Mouse (Mus musculus): ENCODE measurements around the gene Ap2m1. TPM values are rescaled to one million over a fixed set of nuclear protein-coding genes. Genes with fewer than 3 reads are reported as not detected.

Gene Ap2m1
- polyA plus RNA-seq (2014; fragmentation: Illumina TruSeq; extraction: RNeasy Lipid Tissue Mini Kit (QIAGEN cat#74804); ENCODE audit: insufficient read depth, low read depth, low replicate concordance) = 172 TPM

GRCm38 (mm10) chr16:20535296-20536080 is at the start of gene Ap2m1:
Gene Ap2m1 (plus strand): TSS chr16:20535478.

GRCm38 (mm10) chr16:20498677-20499475 is 36.4 kb upstream of the Ap2m1 start, which contains the start of gene Eif2b5:
Gene Eif2b5 (plus strand): TSS chr16:20498817.

GRCm38 (mm10) chr16:20516726-20517201 is 18.5 kb upstream of the Ap2m1 start, which contains the start of gene Dvl3:
Gene Dvl3 (plus strand): TSS chr16:20516982.

GRCm38 (mm10) chr16:20548096-20548948 is 13.0 kb downstream of the Ap2m1 start, which contains the start of gene Abcf3:
Gene Abcf3 (plus strand): TSS chr16:20548577.

GRCm38 (mm10) chr16:20589366-20589938 is 54.2 kb downstream of the Ap2m1 start, which contains the start of gene Vwa5b2:
Gene Vwa5b2 (plus strand): TSS chr16:20589471.

Other genes with a start within 250 kb of the Ap2m1 start
- 40.0 TPM for gene Parl, start 233.1 kb upstream of the Ap2m1 start, polyA plus RNA-seq (2014; fragmentation: Illumina TruSeq; extraction: RNeasy Lipid Tissue Mini Kit (QIAGEN cat#74804); ENCODE audit: insufficient read depth, low read depth, low replicate concordance)
- 1.6 TPM for gene Cyp2ab1, start 210.1 kb upstream of the Ap2m1 start, polyA plus RNA-seq (2014; fragmentation: Illumina TruSeq; extraction: RNeasy Lipid Tissue Mini Kit (QIAGEN cat#74804); ENCODE audit: insufficient read depth, low read depth, low replicate concordance)
- gene Abcc5, start 109.1 kb upstream of the Ap2m1 start, polyA plus RNA-seq (2014; fragmentation: Illumina TruSeq; extraction: RNeasy Lipid Tissue Mini Kit (QIAGEN cat#74804); ENCODE audit: insufficient read depth, low read depth, low replicate concordance) = 26.6 TPM
- gene Eif2b5, start 36.7 kb upstream of the Ap2m1 start, polyA plus RNA-seq (2014; fragmentation: Illumina TruSeq; extraction: RNeasy Lipid Tissue Mini Kit (QIAGEN cat#74804); ENCODE audit: insufficient read depth, low read depth, low replicate concordance) = 43.4 TPM
- gene Dvl3, start 18.5 kb upstream of the Ap2m1 start, polyA plus RNA-seq (2014; fragmentation: Illumina TruSeq; extraction: RNeasy Lipid Tissue Mini Kit (QIAGEN cat#74804); ENCODE audit: insufficient read depth, low read depth, low replicate concordance) = 7.2 TPM
- gene Abcf3, start 13.1 kb downstream of the Ap2m1 start, polyA plus RNA-seq (2014; fragmentation: Illumina TruSeq; extraction: RNeasy Lipid Tissue Mini Kit (QIAGEN cat#74804); ENCODE audit: insufficient read depth, low read depth, low replicate concordance) = 29.9 TPM
- not detected for gene Vwa5b2, start 54.0 kb downstream of the Ap2m1 start, polyA plus RNA-seq (2014; fragmentation: Illumina TruSeq; extraction: RNeasy Lipid Tissue Mini Kit (QIAGEN cat#74804); ENCODE audit: insufficient read depth, low read depth, low replicate concordance)
- 7.8 TPM for gene Eef1akmt4, start 76.1 kb downstream of the Ap2m1 start, polyA plus RNA-seq (2014; fragmentation: Illumina TruSeq; extraction: RNeasy Lipid Tissue Mini Kit (QIAGEN cat#74804); ENCODE audit: insufficient read depth, low read depth, low replicate concordance)
- not detected for gene Gm49333, start 76.1 kb downstream of the Ap2m1 start, polyA plus RNA-seq (2014; fragmentation: Illumina TruSeq; extraction: RNeasy Lipid Tissue Mini Kit (QIAGEN cat#74804); ENCODE audit: insufficient read depth, low read depth, low replicate concordance)
- gene Alg3, start 76.3 kb downstream of the Ap2m1 start, polyA plus RNA-seq (2014; fragmentation: Illumina TruSeq; extraction: RNeasy Lipid Tissue Mini Kit (QIAGEN cat#74804); ENCODE audit: insufficient read depth, low read depth, low replicate concordance) = 9.9 TPM
- gene Camk2n2, start 85.8 kb downstream of the Ap2m1 start, polyA plus RNA-seq (2014; fragmentation: Illumina TruSeq; extraction: RNeasy Lipid Tissue Mini Kit (QIAGEN cat#74804); ENCODE audit: insufficient read depth, low read depth, low replicate concordance) = 2.6 TPM
- 0.23 TPM for gene Ece2, start 94.3 kb downstream of the Ap2m1 start, polyA plus RNA-seq (2014; fragmentation: Illumina TruSeq; extraction: RNeasy Lipid Tissue Mini Kit (QIAGEN cat#74804); ENCODE audit: insufficient read depth, low read depth, low replicate concordance)
- 87.1 TPM for gene Psmd2, start 116.2 kb downstream of the Ap2m1 start, polyA plus RNA-seq (2014; fragmentation: Illumina TruSeq; extraction: RNeasy Lipid Tissue Mini Kit (QIAGEN cat#74804); ENCODE audit: insufficient read depth, low read depth, low replicate concordance)
- gene Eif4g1, start 132.8 kb downstream of the Ap2m1 start, polyA plus RNA-seq (2014; fragmentation: Illumina TruSeq; extraction: RNeasy Lipid Tissue Mini Kit (QIAGEN cat#74804); ENCODE audit: insufficient read depth, low read depth, low replicate concordance) = 71.2 TPM
- 12.6 TPM for gene Fam131a, start 157.8 kb downstream of the Ap2m1 start, polyA plus RNA-seq (2014; fragmentation: Illumina TruSeq; extraction: RNeasy Lipid Tissue Mini Kit (QIAGEN cat#74804); ENCODE audit: insufficient read depth, low read depth, low replicate concordance)
- gene Polr2h, start 182.2 kb downstream of the Ap2m1 start, polyA plus RNA-seq (2014; fragmentation: Illumina TruSeq; extraction: RNeasy Lipid Tissue Mini Kit (QIAGEN cat#74804); ENCODE audit: insufficient read depth, low read depth, low replicate concordance) = 25.3 TPM
- 2.4 TPM for gene Clcn2, start 182.3 kb downstream of the Ap2m1 start, polyA plus RNA-seq (2014; fragmentation: Illumina TruSeq; extraction: RNeasy Lipid Tissue Mini Kit (QIAGEN cat#74804); ENCODE audit: insufficient read depth, low read depth, low replicate concordance)
- gene Chrd, start 197.6 kb downstream of the Ap2m1 start, polyA plus RNA-seq (2014; fragmentation: Illumina TruSeq; extraction: RNeasy Lipid Tissue Mini Kit (QIAGEN cat#74804); ENCODE audit: insufficient read depth, low read depth, low replicate concordance) = 1.4 TPM
- 0.50 TPM for gene Thpo, start 199.0 kb downstream of the Ap2m1 start, polyA plus RNA-seq (2014; fragmentation: Illumina TruSeq; extraction: RNeasy Lipid Tissue Mini Kit (QIAGEN cat#74804); ENCODE audit: insufficient read depth, low read depth, low replicate concordance)